Mouse (Mus musculus) liver, embryonic 13.5 days (tissue): ENCODE measurements at regions not wholly inside any gene's neighbourhood (a gene's known extent, or its start where the extent isn't known, plus 50 kb on each side); places are given as distances from the start of the nearest gene placed in this dataset.

Experiments
- ATAC-seq: fragments of 200-750 bp; cut with Nextera tagmentation; 2 replicates; pipeline ENCODE4 v1.8.0; 2017; ENCODE audit warnings: low read depth, mild to moderate bottlenecking, moderate number of reproducible peaks, moderate library complexity
- DNase-seq: peaks from one replicate; pipeline ENCODE4 v3.0.0; 2022
- H3K27ac ChIP-seq: fragments of 300-500 bp; sonication (generic); 2 replicates; pipeline ENCODE4 v1.5.1; 2015; ENCODE audit warnings: moderate library complexity, mild to moderate bottlenecking, inconsistent platforms
- H3K27me3 ChIP-seq: fragments of 300-500 bp; sonication (generic); 2 replicates; pipeline ENCODE4 v1.6.1; 2015; ENCODE audit warnings: mild to moderate bottlenecking, inconsistent platforms
- H3K36me3 ChIP-seq: fragments of 300-500 bp; sonication (generic); 2 replicates; pipeline ENCODE4 v1.6.1; 2015; ENCODE audit warnings: mild to moderate bottlenecking, inconsistent platforms
- H3K4me1 ChIP-seq: fragments of 300-500 bp; sonication (generic); replicated peaks from 2 replicates; pipeline ENCODE4 v1.6.1; 2015; ENCODE audit warnings: inconsistent platforms
- H3K4me2 ChIP-seq: fragments of 300-500 bp; sonication (generic); 2 replicates; pipeline ENCODE4 v1.6.1; 2015; ENCODE audit warnings: inconsistent platforms, mild to moderate bottlenecking, moderate library complexity
- H3K4me3 ChIP-seq: fragments of 300-500 bp; sonication (generic); replicated peaks from 2 replicates; pipeline ENCODE4 v1.5.1; 2015; ENCODE audit warnings: mild to moderate bottlenecking, inconsistent platforms
- H3K9ac ChIP-seq: fragments of 300-500 bp; sonication (generic); 2 replicates; pipeline ENCODE4 v1.6.1; 2015; ENCODE audit warnings: mild to moderate bottlenecking, inconsistent platforms
- H3K9me3 ChIP-seq: fragments of 300-500 bp; sonication (generic); replicated peaks from 2 replicates; pipeline ENCODE4 v1.6.1; 2016; ENCODE audit warnings: inconsistent platforms
- WGBS: fragments of 180-500 bp; shearing (Covaris S2); methylation state at CpG from one replicate; pipeline ENCODE4 v1.1.7; 2015; ENCODE audit not compliant: insufficient replicate concordance; 5-methylcytosine and 5-hydroxymethylcytosine counted together

DNA sequence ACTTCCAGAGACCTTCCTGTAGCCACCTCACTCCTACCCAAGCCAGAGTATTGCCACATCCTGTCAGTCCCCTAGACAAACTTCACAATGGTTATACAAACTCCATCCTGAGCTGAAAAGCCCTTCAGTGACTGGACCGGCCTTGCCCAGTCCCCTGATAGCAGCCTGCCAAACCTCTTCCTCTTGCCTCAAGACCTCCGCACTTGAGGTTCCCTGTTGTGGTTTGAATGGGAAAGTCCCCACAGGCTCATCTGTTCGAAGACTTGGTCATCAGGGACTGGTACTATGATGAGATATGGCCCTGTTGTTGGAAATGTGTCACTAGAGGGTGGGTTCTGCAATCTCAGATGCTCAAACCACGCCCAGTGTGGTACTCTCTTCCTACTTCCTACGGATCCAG, 65.4 kb downstream of the Irf2bpl start:
- Histone ChIP-seq H3K36me3 (no peaks in the 10 kb centered on the region), H3K27ac (no peak overlapping the region), H3K4me3 (no peak overlapping the region), H3K9me3 (no peaks in the 10 kb centered on the region), H3K4me2 (no peak overlapping the region), H3K9ac (no peak overlapping the region), H3K4me1 (peaks cover 52% of the 10 kb centered on the region), H3K27me3 (0 out of 2 replicates have a peak, but pooled peaks cover 15% of the 10 kb centered on the region)
- WGBS, result 33% methylated on average over 5 of the region's 5 CpGs
- DNase-seq (no peak), ATAC-seq (no peak)

DNA sequence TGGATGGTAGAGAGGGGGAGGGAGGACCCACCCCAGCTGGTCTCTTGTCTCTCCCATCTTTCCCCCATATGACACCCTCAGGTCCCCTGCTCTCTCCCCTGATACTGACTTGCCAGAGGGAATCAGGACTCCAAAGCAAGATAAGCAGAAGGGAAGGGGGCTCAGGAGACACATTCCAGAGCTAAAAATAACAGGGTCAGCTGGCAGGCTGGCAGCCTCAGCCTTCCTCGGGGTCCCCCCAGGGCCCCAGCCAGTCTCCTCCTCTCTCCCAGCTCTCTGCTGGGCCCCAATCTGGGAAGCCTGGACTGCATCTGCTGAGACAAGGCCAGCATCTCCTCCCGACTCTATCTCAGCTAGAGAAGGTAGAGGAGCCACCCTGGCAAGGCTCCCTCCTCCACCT, 66.4 kb downstream of the Irf2bpl start:
- no peak for DNase-seq

DNA sequence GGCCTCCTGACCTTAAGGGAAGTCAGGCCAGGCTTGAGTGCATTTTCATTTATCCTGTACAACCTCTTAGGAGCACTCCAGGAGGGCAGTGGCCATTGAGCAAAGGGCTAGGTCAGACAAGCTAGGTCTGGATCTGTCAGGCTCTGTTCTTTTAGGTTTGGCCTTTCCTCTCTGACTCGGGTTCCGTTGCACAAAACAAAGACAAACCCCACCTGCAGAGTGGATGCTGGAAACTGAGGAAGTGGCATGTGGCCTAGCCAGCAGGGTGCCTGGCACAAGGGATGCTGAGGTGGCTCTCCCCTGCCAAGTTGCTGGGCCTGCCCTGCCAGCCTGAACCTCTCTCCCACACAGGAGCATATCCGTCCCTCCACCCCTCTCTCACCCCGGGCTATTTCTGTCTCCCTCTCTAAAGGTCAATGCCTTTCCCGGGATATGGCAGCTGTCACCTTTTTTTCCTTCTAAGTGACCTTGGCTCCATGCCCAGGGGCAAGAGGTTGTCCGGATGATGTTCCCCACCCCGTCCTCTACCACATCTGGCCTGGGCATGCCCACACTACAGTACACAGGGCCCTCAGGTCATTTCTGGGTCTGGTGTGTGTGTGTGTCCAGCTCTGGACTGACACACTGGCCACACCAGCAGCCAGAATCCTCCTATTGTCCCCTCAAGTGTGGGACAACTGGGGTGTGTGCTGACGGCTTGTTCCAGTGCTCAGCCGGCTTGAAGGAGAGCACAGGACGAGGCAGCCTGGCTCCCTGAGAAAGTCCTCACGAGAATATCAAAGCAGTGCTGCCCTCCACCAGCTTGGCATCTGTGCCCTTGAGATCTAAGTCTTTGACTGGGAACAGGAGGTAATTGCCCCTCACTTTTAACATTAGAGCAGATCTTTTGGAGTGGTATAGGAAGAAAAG, 67.6 kb downstream of the Irf2bpl start:
- DNase-seq, result no peak
- 0 out of 2 replicates have a peak, but pooled peaks cover 15% of the 10 kb centered on the region for H3K27me3 ChIP-seq
- no peaks in the 10 kb centered on the region for H3K9me3 ChIP-seq
- H3K27ac ChIP-seq, result 0 out of 2 replicates have a peak overlapping the region, but pooled peaks have one; percentile 11
- 61% methylated on average over 11 of the region's 11 CpGs for WGBS
- H3K9ac ChIP-seq, result no peak overlapping the region
- H3K4me1 ChIP-seq, result peaks cover 42% of the 10 kb centered on the region
- H3K4me3 ChIP-seq, result no peak overlapping the region
- ATAC-seq, result no peak
- no peak overlapping the region for H3K4me2 ChIP-seq
- H3K36me3 ChIP-seq, result no peaks in the 10 kb centered on the region

More for the DNA sequence above, 66.4 kb downstream of the Irf2bpl start:
- no peak overlapping the region for H3K27ac ChIP-seq
- H3K27me3 ChIP-seq, result 0 out of 2 replicates have a peak, but pooled peaks cover 15% of the 10 kb centered on the region
- 23% methylated on average over 2 of the region's 2 CpGs for WGBS
- H3K36me3 ChIP-seq, result no peaks in the 10 kb centered on the region
- 0 out of 2 replicates have a peak overlapping the region, but pooled peaks have one; percentile 9 for H3K9ac ChIP-seq
- no peak overlapping the region for H3K4me3 ChIP-seq
- H3K4me1 ChIP-seq, result peaks cover 43% of the 10 kb centered on the region
- no peak for ATAC-seq
- H3K9me3 ChIP-seq, result no peaks in the 10 kb centered on the region
- no peak overlapping the region for H3K4me2 ChIP-seq

DNA sequence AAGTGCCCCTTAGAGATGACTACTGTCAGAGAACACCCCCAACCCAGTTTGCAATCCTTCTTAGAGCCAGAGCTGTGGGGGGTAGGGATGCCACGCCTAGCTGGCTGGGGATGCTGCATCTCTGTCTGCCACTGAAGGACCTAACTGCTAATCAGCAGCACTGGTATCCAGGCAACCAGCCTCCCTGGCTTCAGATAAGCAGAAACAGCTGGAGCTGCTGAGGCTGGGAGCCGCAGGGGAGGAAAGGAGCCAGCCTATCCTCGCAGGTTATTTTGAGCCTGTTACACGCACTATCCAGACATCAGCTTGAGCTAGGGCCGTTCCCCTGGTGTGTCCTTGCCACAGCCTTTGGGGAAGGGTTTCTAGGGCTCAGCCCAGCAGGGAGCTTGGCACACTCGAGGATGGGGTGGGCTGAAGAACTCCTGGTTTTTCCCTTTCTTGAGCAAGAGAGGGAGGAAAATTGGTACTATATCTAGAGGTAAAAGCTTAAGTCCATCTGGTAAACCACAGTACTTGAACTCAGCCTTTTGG, 68.4 kb downstream of the Irf2bpl start:
- no peak overlapping the region for H3K4me2 ChIP-seq
- H3K4me3 ChIP-seq, result no peak overlapping the region
- ATAC-seq (peak; percentile 86), DNase-seq (peak; percentile 49)
- 9% methylated on average over 6 of the region's 6 CpGs for WGBS
- H3K27me3 ChIP-seq, result 0 out of 2 replicates have a peak, but pooled peaks cover 15% of the 10 kb centered on the region
- H3K4me1 ChIP-seq, result peaks cover 46% of the 10 kb centered on the region
- no peaks in the 10 kb centered on the region for H3K36me3 ChIP-seq
- H3K27ac ChIP-seq, result 0 out of 2 replicates have a peak overlapping the region, but pooled peaks have one; percentile 11
- H3K9me3 ChIP-seq, result no peaks in the 10 kb centered on the region
- H3K9ac ChIP-seq, result no peak overlapping the region

DNA sequence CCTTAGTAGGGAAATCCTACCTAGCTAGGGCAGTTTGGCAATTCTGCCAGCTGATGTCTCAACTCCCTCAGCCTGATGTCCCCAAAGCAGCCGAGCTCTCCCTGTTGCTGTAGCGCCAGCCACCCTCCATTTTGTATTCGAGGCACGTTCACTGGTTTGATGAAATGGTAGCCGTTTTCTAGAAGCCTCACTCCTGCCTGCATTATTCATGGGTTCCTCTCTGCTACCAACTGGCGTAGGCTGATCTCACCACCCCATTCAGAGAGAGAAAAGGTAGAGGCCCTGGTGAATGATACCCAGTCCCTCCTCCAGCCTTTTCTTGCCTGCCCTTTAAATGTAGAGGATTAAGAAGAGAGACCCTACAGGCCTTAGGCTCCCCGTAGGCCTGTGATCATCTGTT, 69.9 kb downstream of the Irf2bpl start:
- WGBS, result 78% methylated on average over 7 of the region's 7 CpGs
- Histone ChIP-seq H3K27me3 (0 out of 2 replicates have a peak, but pooled peaks cover 15% of the 10 kb centered on the region), H3K9me3 (no peaks in the 10 kb centered on the region), H3K4me1 (peaks cover 58% of the 10 kb centered on the region), H3K4me3 (no peak overlapping the region), H3K9ac (no peak overlapping the region), H3K36me3 (no peaks in the 10 kb centered on the region), H3K27ac (no peak overlapping the region), H3K4me2 (no peak overlapping the region)
- no peak for DNase-seq
- ATAC-seq, result no peak
